Mouse (Mus musculus): ENCODE measurements around the gene Zfp958.
"Not testable (repeated sequence)": the region's sequence is repeated elsewhere in the genome, so short reads cannot be mapped to it uniquely, and the experiment has no call there.

Gene Zfp958

DNA sequence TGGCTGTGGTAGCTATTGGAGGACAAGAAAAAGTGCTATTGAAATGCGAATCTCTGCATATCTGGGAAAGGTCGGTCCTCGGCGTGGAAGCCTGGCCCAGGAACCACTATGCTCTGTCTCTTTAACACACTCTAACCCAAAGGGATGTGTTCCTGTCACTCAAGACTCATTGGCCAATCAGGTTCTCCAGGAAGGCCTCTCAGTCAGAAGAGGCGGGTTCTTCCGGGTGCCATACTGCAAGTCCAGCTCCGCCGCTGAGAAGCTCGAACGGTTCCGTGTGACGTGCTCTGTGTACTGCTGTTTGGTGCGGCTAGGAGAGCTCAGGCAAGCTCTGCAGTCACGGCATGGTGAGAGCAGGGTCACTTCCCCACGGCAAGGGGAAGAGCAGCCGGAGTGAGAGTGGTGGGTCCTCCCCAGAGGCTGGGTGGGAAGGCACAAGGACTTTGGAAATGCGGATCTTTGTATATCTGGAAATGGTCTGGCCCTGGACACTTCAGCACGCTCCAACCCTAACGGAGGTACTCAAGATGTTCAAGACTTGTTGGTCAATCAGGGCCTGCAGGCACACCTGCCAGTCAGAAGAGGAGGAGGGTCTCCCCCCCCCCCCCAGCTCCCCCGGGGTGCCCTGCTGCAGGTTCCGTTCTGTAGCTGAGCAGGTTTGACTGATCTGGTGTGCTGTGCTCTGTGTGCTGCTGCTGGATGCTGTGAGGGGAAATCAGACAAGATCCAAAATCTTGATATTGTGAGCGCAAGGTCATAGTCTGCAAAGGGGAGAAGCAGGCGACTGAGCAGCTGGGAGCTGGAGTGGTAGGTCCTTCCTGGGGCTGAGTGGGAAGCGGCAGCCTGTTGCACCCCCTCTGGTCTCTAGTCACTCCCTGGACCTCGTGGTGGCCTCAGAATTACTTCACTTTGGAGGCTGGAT is at the start of gene Zfp958:
Zfp958 (plus strand) TSS at position 236 of the 922 bp plus-strand sequence.
- DNase-seq (ENCODE audit: low spot score in 2 of 2): peak; percentile 68 to 83

DNA sequence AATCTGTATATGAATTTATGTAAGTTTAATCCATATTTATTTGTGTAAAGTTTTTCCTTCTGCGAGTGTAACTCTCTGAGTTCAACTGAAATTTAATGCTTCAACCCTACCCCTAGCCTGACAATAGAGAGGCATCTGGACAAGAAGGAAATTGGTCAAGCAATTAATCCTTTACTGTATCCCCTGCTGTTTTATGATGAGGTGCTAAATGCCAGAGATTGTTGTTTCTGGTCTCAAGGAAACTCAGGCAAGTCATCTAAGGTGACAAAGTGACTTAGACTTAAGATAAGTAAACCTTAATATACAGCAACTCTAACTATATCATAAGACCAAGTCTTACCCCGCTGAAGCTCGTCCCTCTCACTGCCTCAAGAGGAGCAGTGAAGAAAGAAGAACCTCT is 31.0 kb upstream of the Zfp958 start:
- DNase-seq (ENCODE audit: low spot score in 2 of 2): no peak

- DNase-seq (ENCODE audit: low spot score in 2 of 2): no peak
Observed at GRCm38 (mm10) chr8:4582754-4583178, 30.2 kb upstream of the Zfp958 start.

- DNase-seq (ENCODE audit: low spot score in 2 of 2): no peak
Observed at GRCm38 (mm10) chr8:4584660-4585059, 28.3 kb upstream of the Zfp958 start.

- DNase-seq (ENCODE audit: low spot score in 2 of 2): no peak
Observed at GRCm38 (mm10) chr8:4586356-4586755, 26.6 kb upstream of the Zfp958 start.

GRCm38 (mm10) chr8:4588165-4589000 is 24.6 kb upstream of the Zfp958 start:
- DNase-seq (ENCODE audit: low spot score in 2 of 2): no peak

DNA sequence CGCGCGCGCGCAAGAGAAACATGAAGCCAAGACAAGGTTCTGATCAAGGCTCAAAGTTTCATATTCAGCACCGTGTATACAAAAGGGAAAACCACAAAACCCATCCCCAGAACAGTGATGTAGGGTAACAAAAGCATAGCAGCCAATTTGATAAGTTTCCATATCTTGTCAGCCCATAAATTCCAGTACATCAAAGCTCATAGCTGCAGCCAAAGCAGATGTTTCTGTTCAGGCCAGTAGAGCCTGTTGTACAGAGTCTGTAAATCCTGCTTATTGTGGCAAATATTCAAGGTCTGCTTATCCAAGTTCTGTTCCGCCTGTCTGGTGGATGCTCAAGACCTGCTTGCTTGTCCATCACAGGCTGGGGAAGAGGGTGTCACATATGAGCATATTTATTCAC is 4.1 kb upstream of the Zfp958 start:
- no peak for DNase-seq (ENCODE audit: low spot score in 2 of 2)

DNA sequence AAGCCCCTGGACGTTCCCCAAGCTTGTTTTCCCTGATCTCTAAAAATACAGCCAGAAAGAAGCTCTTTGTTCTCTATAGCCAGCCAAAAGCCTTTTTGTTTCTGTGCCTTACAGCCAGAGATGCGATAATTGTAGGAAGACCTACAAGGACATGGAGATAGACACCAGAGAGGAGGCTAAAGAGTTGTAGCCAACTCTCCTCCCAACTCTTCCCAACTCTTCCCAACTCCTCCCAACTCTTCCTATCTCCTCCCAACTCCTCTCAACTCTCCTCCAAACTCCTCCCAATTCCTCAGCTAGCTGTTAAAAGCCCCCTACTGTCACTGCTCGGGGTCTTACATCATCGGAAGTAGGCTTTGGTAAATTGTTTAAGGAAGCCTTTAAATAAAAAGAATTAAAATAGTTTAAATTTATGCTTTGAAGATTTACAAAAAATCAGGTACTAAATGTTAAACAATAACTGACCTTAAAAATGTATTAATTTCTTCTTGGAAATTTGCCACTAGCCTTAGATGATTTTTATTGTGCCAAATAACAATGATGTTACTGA is 1.3 kb upstream of the Zfp958 start:
- DNase-seq (ENCODE audit: low spot score in 2 of 2): not testable (repeated sequence)

DNA sequence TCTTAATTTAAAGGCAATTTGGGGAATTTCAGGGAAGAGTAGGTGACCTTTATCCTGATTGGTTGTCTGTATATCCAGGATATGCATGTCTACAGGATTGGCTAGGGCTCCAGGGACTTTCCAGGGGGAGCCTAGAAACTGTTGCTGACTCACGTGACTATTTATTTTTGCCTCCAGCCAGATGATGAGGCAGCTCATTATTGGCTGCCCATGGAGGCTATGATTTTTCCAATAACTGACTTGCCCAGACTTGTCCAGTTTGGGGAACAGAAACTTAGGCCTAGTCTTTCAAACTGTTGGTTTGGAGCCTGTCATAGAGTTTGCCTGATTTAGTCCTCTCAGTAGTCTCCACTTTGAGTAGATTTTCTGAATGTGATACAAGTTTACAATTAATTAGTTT is 14.4 kb downstream of the Zfp958 start:
- no peak for DNase-seq (ENCODE audit: low spot score in 2 of 2)

DNA sequence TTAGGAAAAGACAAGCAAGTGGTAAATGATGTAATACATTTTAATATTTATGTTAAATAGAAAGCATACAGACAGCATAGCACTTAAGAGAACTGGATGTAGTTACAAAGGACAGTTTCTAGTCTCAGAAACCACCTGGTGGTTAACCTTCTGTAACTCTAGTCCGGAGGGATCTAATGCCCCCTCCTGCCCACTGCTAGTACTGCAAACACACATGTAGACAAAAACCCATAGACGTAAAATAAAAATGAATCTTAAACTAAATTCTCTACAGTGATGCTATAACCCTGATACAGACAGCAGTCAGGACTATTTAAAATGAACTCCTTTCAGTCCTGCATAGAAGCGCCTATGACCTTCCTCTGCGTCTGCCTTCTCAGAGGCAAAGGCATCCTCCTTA is 24.1 kb downstream of the Zfp958 start:
- no peak for DNase-seq (ENCODE audit: low spot score in 2 of 2)

- not testable (repeated sequence) for DNase-seq (ENCODE audit: low spot score in 2 of 2)
Observed at GRCm38 (mm10) chr8:4642974-4643373, 30.0 kb downstream of the Zfp958 start.

GRCm38 (mm10) chr8:4656536-4656935 is 43.6 kb downstream of the Zfp958 start:
- peak in 1 of 2 experiments; percentile 39 for DNase-seq (ENCODE audit: low spot score in 2 of 2)

DNA sequence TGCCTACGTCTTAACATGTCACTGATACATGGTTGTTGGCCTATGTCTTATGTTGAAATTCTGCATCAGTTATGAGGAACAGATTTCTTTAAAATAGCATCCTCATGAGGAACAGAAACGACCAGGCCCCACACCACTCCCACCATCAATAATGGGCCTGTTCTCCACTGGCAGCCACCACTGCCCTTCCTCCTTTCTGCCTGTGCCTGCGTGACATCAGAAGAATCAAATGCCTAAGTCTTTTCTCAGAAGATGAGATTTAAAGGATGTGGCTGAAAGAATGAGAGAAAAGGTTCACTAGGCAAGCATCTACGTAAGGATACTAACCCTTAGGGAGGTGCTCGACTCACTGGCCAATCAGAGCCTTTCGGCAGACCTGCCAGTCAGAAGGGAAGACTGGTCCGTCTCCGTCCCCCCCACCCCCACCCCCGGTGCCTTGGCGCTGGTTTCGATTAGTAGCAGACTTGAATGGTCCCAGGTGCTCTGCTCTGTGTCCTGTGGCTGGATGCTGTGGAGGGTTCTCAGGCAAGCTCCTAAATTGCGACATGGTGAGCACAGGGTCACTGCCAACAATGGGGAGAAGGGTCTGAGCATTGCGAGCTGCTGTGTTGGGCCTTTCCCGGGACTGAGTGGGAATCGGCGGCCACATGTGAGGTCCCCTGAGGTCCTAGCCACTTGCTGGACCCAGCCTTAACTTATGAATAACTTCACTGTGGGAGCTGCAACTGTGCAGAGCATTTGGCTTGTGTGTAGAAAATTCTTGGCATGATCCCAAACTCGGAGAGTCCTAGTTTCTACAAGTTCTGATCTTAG is 62.4 kb downstream of the Zfp958 start:
- DNase-seq (ENCODE audit: low spot score in 2 of 2): no peak

DNA sequence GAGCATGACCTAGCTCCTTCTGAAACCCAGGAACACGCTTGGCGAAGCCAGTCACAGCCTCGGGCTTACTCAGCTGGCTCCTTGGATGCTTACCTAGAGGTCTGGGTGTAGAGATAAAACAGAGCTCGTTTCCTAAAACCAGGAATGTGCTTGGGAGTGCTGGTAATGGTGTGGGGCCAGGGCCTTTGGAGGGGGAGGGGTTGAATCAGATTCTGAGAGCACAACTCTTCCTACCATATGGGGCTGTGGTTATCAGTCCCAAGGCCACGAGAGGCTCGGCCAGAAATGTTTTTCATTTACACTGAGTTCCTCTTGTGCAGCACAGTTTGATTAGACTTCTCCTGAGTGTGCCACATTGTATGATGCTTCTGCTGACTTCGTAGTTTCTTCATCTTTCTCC is 63.6 kb downstream of the Zfp958 start:
- DNase-seq (ENCODE audit: low spot score in 2 of 2): no peak

- DNase-seq (ENCODE audit: low spot score in 2 of 2): peak; percentile 88 to 89
Observed at GRCm38 (mm10) chr8:4677265-4678217, 64.6 kb downstream of the Zfp958 start.

DNA sequence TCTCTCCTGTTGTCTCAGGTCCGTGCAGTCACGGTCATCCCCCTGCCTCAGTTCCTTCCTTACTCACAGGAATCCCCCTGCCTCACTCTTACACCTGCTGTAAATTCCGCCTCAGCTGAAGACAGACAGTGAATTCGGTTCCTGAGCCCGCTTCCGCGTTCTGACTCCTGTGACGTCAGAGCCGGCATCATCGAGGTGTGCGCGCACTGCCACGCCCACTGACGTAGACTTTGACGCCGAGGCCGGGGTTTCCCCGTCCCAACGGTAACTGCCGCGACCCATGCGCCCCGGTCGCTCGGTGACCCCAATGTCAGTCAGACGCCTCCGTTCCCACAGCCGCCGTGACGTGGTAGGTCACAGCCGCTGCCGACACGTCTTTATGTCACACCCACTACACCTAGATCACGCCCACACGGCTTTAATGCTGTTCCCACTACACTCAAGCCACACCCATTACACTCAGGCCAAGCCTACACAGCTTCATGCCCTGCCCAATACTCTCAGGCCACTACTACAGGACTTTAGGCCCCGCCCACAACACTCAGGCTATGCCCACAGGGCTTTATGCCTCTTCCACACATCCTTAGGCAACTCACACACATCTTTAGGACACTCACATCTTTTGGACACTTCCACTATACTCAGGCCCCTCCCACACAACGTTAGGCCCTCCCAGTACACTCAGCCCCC is 65.4 kb downstream of the Zfp958 start:
- DNase-seq (ENCODE audit: low spot score in 2 of 2): peak; percentile 72 to 84

- DNase-seq (ENCODE audit: low spot score in 2 of 2): no peak
Observed at GRCm38 (mm10) chr8:4678908-4679545, 66.1 kb downstream of the Zfp958 start.

GRCm38 (mm10) chr8:4679796-4680195 is 66.8 kb downstream of the Zfp958 start:
- DNase-seq (ENCODE audit: low spot score in 2 of 2): no peak
